Mouse (Mus musculus): ENCODE results near the gene Sox13.

Sox13 gene

GRCm38 (mm10) chr1:133397483-133398237, 26.5 kb downstream of the Sox13 start:
- peak; percentile 98 for DNase-seq

- DNase-seq = no peak
Observed at GRCm38 (mm10) chr1:133397094-133397482, 27.1 kb downstream of the Sox13 start.

GRCm38 (mm10) chr1:133396693-133397092, 27.5 kb downstream of the Sox13 start:
- DNase-seq = no peak

- DNase-seq = no peak
Observed at GRCm38 (mm10) chr1:133394702-133395101, 29.5 kb downstream of the Sox13 start.

- no peak for DNase-seq
Observed at GRCm38 (mm10) chr1:133387539-133388268, 36.5 kb downstream of the Sox13 start.

- no peak for DNase-seq
Observed at GRCm38 (mm10) chr1:133386209-133386608, 38.0 kb downstream of the Sox13 start.

- peak; percentile 96 for DNase-seq
Observed at GRCm38 (mm10) chr1:133385506-133385905, 38.7 kb downstream of the Sox13 start.

GRCm38 (mm10) chr1:133383157-133383783, 40.9 kb downstream of the Sox13 start:
- peak; percentile 92 for DNase-seq

- DNase-seq = peak; percentile 94
Observed at GRCm38 (mm10) chr1:133382552-133383155, 41.5 kb downstream of the Sox13 start.

GRCm38 (mm10) chr1:133382008-133382407, 42.2 kb downstream of the Sox13 start:
- DNase-seq = peak; percentile 94

GRCm38 (mm10) chr1:133380347-133381065, 43.7 kb downstream of the Sox13 start:
- peak; percentile 95 for DNase-seq

GRCm38 (mm10) chr1:133379986-133380320, 44.2 kb downstream of the Sox13 start:
- peak; percentile 92 for DNase-seq

GRCm38 (mm10) chr1:133379254-133379985, 44.8 kb downstream of the Sox13 start:
- DNase-seq = peak; percentile 94

GRCm38 (mm10) chr1:133377547-133377946, 46.6 kb downstream of the Sox13 start:
- DNase-seq = no peak

- no peak for DNase-seq
Observed at GRCm38 (mm10) chr1:133375696-133376346, 48.4 kb downstream of the Sox13 start.

- DNase-seq = no peak
Observed at GRCm38 (mm10) chr1:133372113-133372512, 52.1 kb downstream of the Sox13 start.

- no peak for DNase-seq
Observed at GRCm38 (mm10) chr1:133371431-133371830, 52.7 kb downstream of the Sox13 start.

- no peak for DNase-seq
Observed at GRCm38 (mm10) chr1:133370352-133370751, 53.8 kb downstream of the Sox13 start.

- DNase-seq = no peak
Observed at GRCm38 (mm10) chr1:133368644-133369043, 55.5 kb downstream of the Sox13 start.

- peak; percentile 94 for DNase-seq
Observed at GRCm38 (mm10) chr1:133367606-133368488, 56.3 kb downstream of the Sox13 start.
